16 mouse cellular contexts compared by ENCODE assay signal in the genomic region with DNA sequence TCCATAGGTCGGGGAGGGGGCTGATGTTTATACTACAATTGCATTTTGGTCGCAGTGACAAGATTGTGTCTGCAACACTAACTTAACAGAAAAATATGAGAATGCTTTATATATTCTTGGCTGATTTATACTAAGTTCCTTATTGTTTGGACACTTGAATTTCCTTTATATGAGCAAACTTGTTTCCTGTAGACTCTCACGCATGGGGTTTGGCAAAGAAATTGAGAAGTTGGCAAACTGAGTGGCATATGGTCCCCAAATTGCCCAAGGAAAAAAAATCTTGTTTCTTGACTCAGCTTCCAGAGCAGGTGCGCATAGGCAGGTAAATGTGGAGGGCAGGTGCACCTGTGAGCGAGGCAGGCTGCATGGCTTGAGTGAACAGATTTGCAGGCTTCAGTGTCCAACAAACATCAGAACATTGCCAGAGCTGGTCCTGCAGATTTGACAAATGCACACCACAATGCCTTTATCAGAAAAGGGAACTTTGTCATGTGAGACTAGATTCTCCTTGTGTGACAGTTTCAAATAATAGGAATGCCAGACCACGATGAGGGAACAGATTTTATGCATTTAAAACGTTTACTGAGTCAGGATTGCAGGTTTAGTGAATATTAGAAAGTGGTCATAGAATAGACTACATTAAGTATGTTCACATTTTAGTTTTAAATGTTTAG.
"Had no signal": no experiment of that assay in that cellular context is flagged by ENCODE, and none has a peak within 500 bp of the region (broad histone marks: within the 10 kb centered on the region; RNA-seq: fewer than 3 reads in every experiment).

No protein-coding gene starts in this region.

- H3K9me3 ChIP-seq: limb, embryonic 10.5 days; limb, embryonic 13.5 days; liver, embryonic 12.5 days; liver, embryonic 15.5 days; lung, embryonic 15.5 days had no signal

- H3K27ac ChIP-seq: kidney, postnatal 0 days; layer of hippocampus, adult 2 months; limb, embryonic 10.5 days; limb, embryonic 13.5 days; liver, embryonic 12.5 days; liver, embryonic 15.5 days; lung, embryonic 15.5 days had no signal

- H3K36me3 ChIP-seq: limb, embryonic 10.5 days; limb, embryonic 13.5 days; liver, embryonic 12.5 days; liver, embryonic 15.5 days; lung, embryonic 15.5 days had no signal

- H3K27me3 ChIP-seq: limb, embryonic 13.5 days; liver, embryonic 12.5 days; liver, embryonic 15.5 days; lung, embryonic 15.5 days had no signal

- H3K9ac ChIP-seq: limb, embryonic 13.5 days; liver, embryonic 12.5 days; liver, embryonic 15.5 days; lung, embryonic 15.5 days had no signal

- H3K4me2 ChIP-seq: limb, embryonic 13.5 days; liver, embryonic 12.5 days; liver, embryonic 15.5 days; lung, embryonic 15.5 days; midbrain, embryonic 11.5 days had no signal

- H3K4me3 ChIP-seq: layer of hippocampus, adult 2 months; limb, embryonic 10.5 days; limb, embryonic 13.5 days; liver, embryonic 12.5 days; liver, embryonic 15.5 days; lung, embryonic 15.5 days had no signal

- H3K4me1 ChIP-seq: limb, embryonic 10.5 days; limb, embryonic 13.5 days; liver, embryonic 12.5 days; liver, embryonic 15.5 days; lung, embryonic 15.5 days had no signal

- ATAC-seq: liver, embryonic 12.5 days had no signal

- DNase-seq: kidney, postnatal 25 days; layer of hippocampus, adult 9-11 months; liver; lung, adult 18-20 months; lung, postnatal 10 days; lung, postnatal 36 days; midbrain, embryonic 14.5 days; thymus, postnatal 25 days had no signal
